Mouse (Mus musculus): Measurements from ENCODE around the gene Atg9b.

- TF ChIP-seq CTCF (IDR thresholded peaks at IDR 0.05; ENCODE audit: borderline replicate concordance, extremely low read depth, insufficient read depth, insufficient read length) = no peak
- TF ChIP-seq POLR2A (IDR thresholded peaks at IDR 0.05; ENCODE audit: borderline replicate concordance, extremely low read depth, insufficient read depth, insufficient read length, poor library complexity, severe bottlenecking) = no peak
Measured at GRCm38 (mm10) chr5:24420381-24420780, 28.4 kb upstream of the Atg9b start.

Measured in brain, embryonic 14.5 days (tissue).